Mouse (Mus musculus): ENCODE data around the gene Arsg. TPM values are rescaled to one million over a fixed set of nuclear protein-coding genes. Genes with fewer than 3 reads are reported as not detected.

Gene Arsg
- polyA plus RNA-seq, 1 experiment: 3.9 TPM

- no peaks in the 10 kb centered on the region for H3K4me1 ChIP-seq (ENCODE audit: control insufficient read depth, insufficient read depth, low read length)
- H3K4me3 ChIP-seq (ENCODE audit: insufficient read depth, low read length): no peak overlapping the region
- TF ChIP-seq POLR2A (IDR thresholded peaks at IDR 0.05; ENCODE audit: low read depth, low read length): no peak
- no peak for TF ChIP-seq CTCF (IDR thresholded peaks at IDR 0.05; ENCODE audit: borderline replicate concordance, insufficient read depth, low read length)
- H3K27ac ChIP-seq (ENCODE audit: insufficient read depth, low read length): no peak overlapping the region
Observed at GRCm38 (mm10) chr11:109466987-109467386, 6.2 kb upstream of the Arsg start.

- Histone ChIP-seq H3K27ac (ENCODE audit: insufficient read depth, low read length) (no peak overlapping the region), H3K4me1 (ENCODE audit: control insufficient read depth, insufficient read depth, low read length) (no peaks in the 10 kb centered on the region), H3K4me3 (ENCODE audit: insufficient read depth, low read length) (no peak overlapping the region)
- TF ChIP-seq CTCF (IDR thresholded peaks at IDR 0.05; ENCODE audit: borderline replicate concordance, insufficient read depth, low read length) (no peak), POLR2A (IDR thresholded peaks at IDR 0.05; ENCODE audit: low read depth, low read length) (no peak)
Observed at GRCm38 (mm10) chr11:109468133-109468532, 5.0 kb upstream of the Arsg start.

DNA sequence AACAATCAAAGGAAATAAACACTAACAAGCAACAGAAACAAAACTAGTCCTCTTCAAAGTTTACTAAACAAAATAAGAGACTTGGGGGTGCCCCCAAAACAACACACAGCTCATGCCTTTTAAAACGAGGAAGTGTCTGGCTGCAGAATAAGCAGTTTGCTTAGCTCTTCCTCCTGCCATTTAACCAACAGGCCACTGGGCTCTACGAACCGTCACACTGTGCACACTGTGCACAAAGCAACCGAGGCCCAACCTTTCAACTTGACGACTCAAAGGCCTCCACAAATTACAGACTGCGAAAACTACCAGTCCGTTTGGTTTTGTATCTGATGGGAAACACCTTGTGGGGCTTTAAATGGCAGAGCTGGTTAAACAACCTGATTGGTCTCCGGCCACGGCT is 3.0 kb upstream of the Arsg start:
- no peak overlapping the region for H3K27ac ChIP-seq (ENCODE audit: insufficient read depth, low read length)
- no peaks in the 10 kb centered on the region for H3K4me1 ChIP-seq (ENCODE audit: control insufficient read depth, insufficient read depth, low read length)
- TF ChIP-seq POLR2A (IDR thresholded peaks at IDR 0.05; ENCODE audit: low read depth, low read length) (no peak), CTCF (IDR thresholded peaks at IDR 0.05; ENCODE audit: borderline replicate concordance, insufficient read depth, low read length) (no peak)
- no peak overlapping the region for H3K4me3 ChIP-seq (ENCODE audit: insufficient read depth, low read length)

DNA sequence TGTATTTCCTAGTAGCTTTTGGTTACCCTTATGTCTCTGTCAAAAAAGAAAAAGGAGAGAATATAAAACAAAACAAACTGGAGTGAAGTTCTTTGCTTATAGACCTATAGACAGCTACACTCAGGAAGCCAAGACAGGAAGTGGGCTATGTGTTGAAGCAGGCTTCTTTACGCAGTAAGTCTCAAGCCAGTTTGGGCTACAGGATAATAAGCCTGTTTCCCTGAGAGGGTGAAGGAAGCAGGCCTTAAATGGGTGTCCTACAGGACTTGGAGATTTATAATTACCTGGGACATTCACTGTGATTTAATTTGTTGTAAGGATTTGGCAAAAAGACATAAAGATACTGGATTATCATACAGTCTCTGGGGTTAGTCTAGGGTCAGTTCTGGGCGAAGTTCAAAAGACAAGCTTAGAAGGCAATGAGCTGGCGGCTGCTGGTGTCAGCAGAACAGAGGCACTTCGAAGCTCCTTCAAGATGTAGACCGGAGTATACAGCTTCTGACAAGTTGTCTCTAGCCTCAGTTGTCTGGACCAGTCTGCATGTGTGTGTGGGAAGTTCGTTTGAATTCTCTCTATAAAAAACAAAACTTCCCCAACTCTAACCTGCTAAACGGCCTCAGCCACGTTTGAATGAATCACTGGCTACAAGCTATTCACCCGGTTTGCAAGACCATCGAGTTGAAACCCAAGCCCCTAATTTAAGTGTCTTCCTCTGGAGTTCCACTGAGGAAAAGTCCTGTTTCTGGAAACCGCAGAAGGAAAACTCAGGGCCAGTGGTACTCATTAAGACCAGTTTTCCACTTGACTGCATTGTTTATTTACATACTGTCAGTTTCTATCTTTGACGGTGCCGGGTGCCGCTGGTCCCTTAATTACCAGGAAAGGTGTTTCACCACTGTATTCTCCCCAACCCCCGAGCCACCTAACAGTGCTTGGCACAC is 2.0 kb upstream of the Arsg start:
- H3K27ac ChIP-seq (ENCODE audit: insufficient read depth, low read length): no peak overlapping the region
- no peaks in the 10 kb centered on the region for H3K4me1 ChIP-seq (ENCODE audit: control insufficient read depth, insufficient read depth, low read length)
- H3K4me3 ChIP-seq (ENCODE audit: insufficient read depth, low read length): no peak overlapping the region
- no peak for TF ChIP-seq CTCF (IDR thresholded peaks at IDR 0.05; ENCODE audit: borderline replicate concordance, insufficient read depth, low read length)
- no peak for TF ChIP-seq POLR2A (IDR thresholded peaks at IDR 0.05; ENCODE audit: low read depth, low read length)

GRCm38 (mm10) chr11:109472171-109472691 is 943 bp upstream of the Arsg start:
- H3K4me1 ChIP-seq (ENCODE audit: control insufficient read depth, insufficient read depth, low read length): no peaks in the 10 kb centered on the region
- H3K27ac ChIP-seq (ENCODE audit: insufficient read depth, low read length): no peak overlapping the region
- peak overlapping the region; percentile 48 for H3K4me3 ChIP-seq (ENCODE audit: insufficient read depth, low read length)
- TF ChIP-seq POLR2A (IDR thresholded peaks at IDR 0.05; ENCODE audit: low read depth, low read length) (no peak), CTCF (IDR thresholded peaks at IDR 0.05; ENCODE audit: borderline replicate concordance, insufficient read depth, low read length) (no peak)

GRCm38 (mm10) chr11:109472821-109473170 is 378 bp upstream of the Arsg start:
- no peak for TF ChIP-seq POLR2A (IDR thresholded peaks at IDR 0.05; ENCODE audit: low read depth, low read length)
- Histone ChIP-seq H3K27ac (ENCODE audit: insufficient read depth, low read length) (no peak overlapping the region), H3K4me3 (ENCODE audit: insufficient read depth, low read length) (peak overlapping the region; percentile 48), H3K4me1 (ENCODE audit: control insufficient read depth, insufficient read depth, low read length) (no peaks in the 10 kb centered on the region)

- TF ChIP-seq POLR2A (IDR thresholded peaks at IDR 0.05; ENCODE audit: low read depth, low read length): no peak
Observed at GRCm38 (mm10) chr11:109474086-109474742, 1.0 kb downstream of the Arsg start.

DNA sequence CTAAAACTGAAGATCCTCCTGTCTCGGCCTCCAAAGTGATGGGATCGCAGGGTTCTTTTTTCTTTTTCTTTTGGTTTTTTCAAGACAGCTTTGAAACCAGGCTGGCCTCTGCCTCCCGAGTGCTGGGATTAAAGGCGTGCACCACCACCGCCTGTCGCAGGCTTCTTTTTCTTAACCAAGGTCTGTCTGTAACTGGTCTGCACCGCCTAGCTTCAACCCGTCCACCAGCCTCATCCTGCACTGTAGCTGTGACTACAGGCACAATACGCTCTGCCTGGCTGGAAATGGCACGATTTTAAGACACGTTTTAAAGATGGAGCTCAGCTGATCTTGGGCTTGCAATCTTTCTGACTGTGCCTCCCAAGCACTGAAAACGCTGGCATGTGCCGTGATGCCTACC is 1.7 kb downstream of the Arsg start:
- no peaks in the 10 kb centered on the region for H3K4me1 ChIP-seq (ENCODE audit: control insufficient read depth, insufficient read depth, low read length)
- no peak overlapping the region for H3K27ac ChIP-seq (ENCODE audit: insufficient read depth, low read length)
- TF ChIP-seq CTCF (IDR thresholded peaks at IDR 0.05; ENCODE audit: borderline replicate concordance, insufficient read depth, low read length) (no peak), POLR2A (IDR thresholded peaks at IDR 0.05; ENCODE audit: low read depth, low read length) (no peak)
- H3K4me3 ChIP-seq (ENCODE audit: insufficient read depth, low read length): no peak overlapping the region

More at GRCm38 (mm10) chr11:109474086-109474742, 1.0 kb downstream of the Arsg start:
- Histone ChIP-seq H3K4me3 (ENCODE audit: insufficient read depth, low read length) (peak overlapping the region; percentile 48), H3K27ac (ENCODE audit: insufficient read depth, low read length) (no peak overlapping the region), H3K4me1 (ENCODE audit: control insufficient read depth, insufficient read depth, low read length) (no peaks in the 10 kb centered on the region)

GRCm38 (mm10) chr11:109475717-109476116 is 2.5 kb downstream of the Arsg start:
- Histone ChIP-seq H3K4me1 (ENCODE audit: control insufficient read depth, insufficient read depth, low read length) (no peaks in the 10 kb centered on the region), H3K27ac (ENCODE audit: insufficient read depth, low read length) (no peak overlapping the region), H3K4me3 (ENCODE audit: insufficient read depth, low read length) (no peak overlapping the region)
- no peak for TF ChIP-seq POLR2A (IDR thresholded peaks at IDR 0.05; ENCODE audit: low read depth, low read length)
- no peak for TF ChIP-seq CTCF (IDR thresholded peaks at IDR 0.05; ENCODE audit: borderline replicate concordance, insufficient read depth, low read length)

DNA sequence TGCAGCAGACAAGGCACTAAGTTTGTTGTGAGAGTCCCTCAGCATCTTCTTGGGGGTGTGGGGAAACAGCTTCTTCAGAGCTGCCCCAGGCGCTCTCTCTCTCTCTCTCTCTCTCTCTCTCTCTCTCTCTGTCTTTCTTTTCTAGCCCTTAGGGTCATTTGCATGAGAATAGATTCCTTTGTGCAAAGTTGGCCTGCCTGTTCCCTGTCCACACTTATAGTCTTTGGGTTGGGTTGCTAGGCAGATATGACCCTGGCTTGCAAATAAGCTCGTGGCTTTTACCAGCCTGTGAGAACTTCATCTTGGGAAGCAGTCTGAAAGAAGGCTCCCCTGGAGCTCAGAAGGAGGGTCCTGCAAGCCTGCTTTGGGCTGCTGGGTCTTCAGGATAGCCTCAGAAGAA is 3.1 kb downstream of the Arsg start:
- no peak for TF ChIP-seq POLR2A (IDR thresholded peaks at IDR 0.05; ENCODE audit: low read depth, low read length)
- TF ChIP-seq CTCF (IDR thresholded peaks at IDR 0.05; ENCODE audit: borderline replicate concordance, insufficient read depth, low read length): no peak
- H3K27ac ChIP-seq (ENCODE audit: insufficient read depth, low read length): no peak overlapping the region
- H3K4me3 ChIP-seq (ENCODE audit: insufficient read depth, low read length): no peak overlapping the region
- no peaks in the 10 kb centered on the region for H3K4me1 ChIP-seq (ENCODE audit: control insufficient read depth, insufficient read depth, low read length)

Measured in embryonic fibroblast, embryonic 13.5 days (primary cell).